Mouse (Mus musculus): Measurements from ENCODE around the gene Lrrc4b.

Lrrc4b gene

GRCm38 (mm10) chr7:44464511-44464910, 35.7 kb downstream of the Lrrc4b start:
- DNase-seq (ENCODE audit: low read depth, low spot score) = no peak

DNA sequence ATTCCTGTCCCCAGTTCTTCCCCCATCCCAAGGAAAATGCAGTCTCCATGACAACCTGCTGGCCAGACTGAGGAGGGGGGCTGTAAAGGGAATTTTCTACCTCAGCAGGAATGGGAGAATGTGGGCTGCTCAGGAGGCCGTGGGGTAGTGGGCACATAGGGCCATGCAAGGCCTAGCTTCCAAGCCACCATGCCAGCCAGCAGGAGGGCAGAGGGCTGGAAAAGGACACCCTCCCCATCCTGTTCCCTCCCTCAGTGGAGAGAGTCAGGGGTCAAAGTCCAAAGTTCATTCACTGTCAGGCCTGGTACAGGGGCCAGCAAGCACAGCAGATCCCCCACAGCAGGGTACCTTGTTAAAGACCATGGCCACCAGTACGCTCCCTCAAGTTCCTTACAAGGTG, 36.3 kb downstream of the Lrrc4b start, which contains the start of gene Aspdh:
Gene Aspdh (plus strand): TSS at position 281 of the 400 bp plus-strand sequence.
- DNase-seq (ENCODE audit: low read depth, low spot score) = no peak

GRCm38 (mm10) chr7:44466006-44466887, 37.4 kb downstream of the Lrrc4b start:
- DNase-seq (ENCODE audit: low read depth, low spot score) = no peak

- no peak for DNase-seq (ENCODE audit: low read depth, low spot score)
These were observed 38.1 kb downstream of the Lrrc4b start for GRCm38 (mm10) chr7:44466888-44467311.

DNA sequence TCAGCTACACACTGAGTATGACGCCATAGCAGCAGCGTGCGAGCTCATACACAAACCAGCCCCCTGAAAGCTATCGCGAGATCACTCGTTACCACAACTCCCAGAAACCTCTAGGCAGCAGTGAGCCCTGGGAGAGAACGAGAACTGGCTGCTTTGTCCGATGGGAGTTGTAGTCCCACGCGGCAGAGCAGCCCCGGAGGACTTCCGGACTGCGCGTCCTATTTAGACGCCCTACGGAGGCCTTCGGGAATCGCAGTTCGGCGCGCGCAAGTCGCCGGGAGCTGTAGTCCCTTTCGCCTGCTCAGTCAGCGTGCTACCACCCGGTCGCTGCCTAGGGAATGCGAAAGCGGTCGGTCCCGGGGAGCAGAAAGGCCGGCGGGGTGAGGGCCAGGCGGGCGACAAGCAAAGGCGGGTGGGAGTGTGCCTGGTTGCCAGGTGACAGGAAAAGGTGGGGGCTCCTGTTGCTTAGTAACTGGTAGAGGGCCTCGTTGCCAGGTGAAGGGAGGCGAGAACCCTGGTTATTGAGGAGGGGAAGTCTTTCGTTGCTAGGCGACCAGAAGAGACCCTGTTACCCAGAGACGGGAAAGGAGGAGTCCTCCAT, 39.1 kb downstream of the Lrrc4b start, which contains the start of gene Josd2:
Gene Josd2 (plus strand): TSS at position 170 of the 601 bp plus-strand sequence.
- DNase-seq (ENCODE audit: low read depth, low spot score) = peak; percentile 98

- DNase-seq (ENCODE audit: low read depth, low spot score) = no peak
These were observed 39.9 kb downstream of the Lrrc4b start for GRCm38 (mm10) chr7:44468644-44469285.

- no peak for DNase-seq (ENCODE audit: low read depth, low spot score)
These were observed 41.2 kb downstream of the Lrrc4b start for GRCm38 (mm10) chr7:44469677-44470675.

- DNase-seq (ENCODE audit: low read depth, low spot score) = no peak
These were observed 42.1 kb downstream of the Lrrc4b start for GRCm38 (mm10) chr7:44470696-44471612.

DNA sequence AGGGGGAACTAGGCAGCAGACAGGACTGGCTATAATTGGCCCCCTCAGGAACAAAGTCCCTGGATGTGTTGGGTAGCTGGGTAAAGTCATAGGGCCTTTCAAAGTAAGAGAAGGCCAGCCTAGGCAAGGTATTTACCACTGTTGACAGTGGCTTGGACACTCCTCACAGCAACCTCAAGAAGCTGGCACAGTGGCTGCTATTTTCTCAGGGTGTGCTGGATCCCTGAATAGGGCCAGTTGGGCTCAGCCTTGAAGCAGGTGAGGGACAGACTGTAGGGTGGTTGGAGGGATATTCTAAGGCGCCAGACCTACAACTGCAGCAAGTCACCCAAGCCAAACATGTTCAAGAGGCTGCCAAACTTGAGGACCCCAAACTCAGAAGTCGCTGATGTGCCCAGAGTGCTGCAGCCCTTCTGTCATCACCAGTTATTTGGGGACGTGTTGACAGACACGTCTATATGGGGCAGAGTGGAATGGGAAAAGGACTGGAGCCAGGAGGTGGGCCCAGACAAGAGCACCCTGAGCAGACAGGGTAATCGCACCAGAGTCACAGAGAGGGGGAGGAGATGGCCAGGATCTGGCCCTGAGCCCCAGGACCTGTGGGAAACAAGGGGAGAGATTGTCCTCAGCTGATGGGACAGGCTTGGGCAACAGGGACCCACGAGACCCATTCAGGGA, 43.2 kb downstream of the Lrrc4b start:
- DNase-seq (ENCODE audit: low read depth, low spot score) = no peak

DNA sequence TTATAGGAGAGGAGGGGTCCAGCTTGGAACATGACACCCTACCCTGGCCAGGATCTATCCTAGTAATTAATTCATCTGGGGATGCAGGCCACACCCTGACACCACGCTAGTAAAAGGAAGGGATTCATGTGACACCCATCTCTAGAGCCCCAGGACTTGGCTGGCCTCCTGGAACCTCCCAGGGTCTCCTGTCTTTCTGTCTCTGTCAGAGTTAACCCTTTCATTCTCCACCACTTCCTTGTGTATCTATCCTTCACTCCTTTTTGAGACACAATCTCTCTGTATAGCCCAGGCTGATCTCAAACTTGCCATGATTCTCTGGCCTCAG, 43.7 kb downstream of the Lrrc4b start:
- DNase-seq (ENCODE audit: low read depth, low spot score) = no peak

GRCm38 (mm10) chr7:44472961-44473646, 44.3 kb downstream of the Lrrc4b start:
- peak; percentile 84 for DNase-seq (ENCODE audit: low read depth, low spot score)

DNA sequence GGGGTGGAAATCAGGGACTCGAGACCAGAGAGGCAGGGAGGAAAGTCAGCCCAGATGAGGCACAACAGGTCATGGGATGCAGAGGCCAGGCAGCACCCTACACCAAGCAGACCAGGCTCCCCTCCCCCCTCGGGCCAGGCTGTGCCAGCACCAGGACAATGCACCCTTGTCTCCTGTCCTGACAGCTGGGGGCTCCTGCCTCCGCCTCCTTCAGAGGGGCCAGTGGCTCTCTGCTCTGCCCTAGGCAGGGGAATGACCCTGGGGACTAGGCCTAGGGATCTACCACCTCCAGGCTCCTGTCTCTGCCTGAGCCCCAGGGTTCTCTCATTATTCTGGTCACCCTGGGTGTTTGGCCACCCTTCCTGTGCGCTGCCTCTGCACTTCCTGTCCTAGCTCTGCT, 45.6 kb downstream of the Lrrc4b start:
- DNase-seq (ENCODE audit: low read depth, low spot score) = no peak

DNA sequence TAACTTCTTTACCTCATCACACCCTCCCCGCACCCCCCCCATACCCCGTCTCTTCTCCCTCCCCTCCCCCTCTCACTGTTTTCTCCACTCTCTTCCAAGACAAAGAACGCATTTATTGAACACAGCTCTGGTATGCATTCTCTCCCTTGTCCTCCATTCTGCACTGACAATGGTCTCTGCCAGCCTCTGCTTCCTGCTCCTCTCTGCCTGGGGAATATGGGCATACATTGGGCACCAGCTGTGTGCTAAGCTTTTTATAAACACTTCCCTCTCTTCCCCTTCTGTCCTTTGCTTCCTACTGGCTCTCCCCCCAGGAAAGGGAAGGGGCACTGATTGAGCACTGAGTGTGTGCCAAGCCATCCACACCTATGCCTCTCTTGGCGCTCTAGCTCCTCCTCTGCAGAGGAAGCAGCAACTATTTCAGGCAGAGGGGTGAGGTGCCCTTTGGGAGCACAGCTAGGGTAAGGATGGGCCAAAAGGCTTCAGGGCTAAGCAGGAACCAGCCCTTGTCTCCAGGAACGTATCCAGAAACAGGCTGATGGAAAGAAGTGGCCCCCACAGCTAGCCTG, 46.3 kb downstream of the Lrrc4b start:
- no peak for DNase-seq (ENCODE audit: low read depth, low spot score)

- DNase-seq (ENCODE audit: low read depth, low spot score) = no peak
These were observed 54.1 kb downstream of the Lrrc4b start for GRCm38 (mm10) chr7:44482836-44483435.

DNA sequence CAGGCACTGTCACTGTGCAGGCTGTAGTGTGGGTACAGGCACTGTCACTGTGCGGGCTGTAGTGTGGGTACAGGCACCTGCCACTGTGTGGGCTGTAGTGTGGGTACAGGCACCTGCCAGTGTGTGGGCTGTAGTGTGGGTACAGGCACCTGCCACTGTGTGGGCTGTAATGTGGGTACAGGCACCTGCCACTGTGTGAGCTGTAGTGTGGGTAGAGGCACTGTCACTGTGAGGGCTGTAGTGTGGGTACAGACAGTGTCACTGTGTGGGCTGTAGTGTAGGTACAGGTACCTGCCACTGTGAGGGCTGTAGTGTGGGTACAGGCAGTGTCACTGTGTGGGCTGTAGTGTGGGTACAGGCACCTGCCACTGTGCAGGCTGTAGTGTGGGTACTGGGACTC, 55.3 kb downstream of the Lrrc4b start:
- no peak for DNase-seq (ENCODE audit: low read depth, low spot score)

GRCm38 (mm10) chr7:44484841-44485571, 56.2 kb downstream of the Lrrc4b start:
- peak; percentile 77 for DNase-seq (ENCODE audit: low read depth, low spot score)

GRCm38 (mm10) chr7:44485572-44486195, 56.9 kb downstream of the Lrrc4b start:
- no peak for DNase-seq (ENCODE audit: low read depth, low spot score)
